Mouse (Mus musculus) limb, embryonic 14.5 days (tissue): ENCODE data around the gene Rasip1. TPM values are rescaled to one million over a fixed set of nuclear protein-coding genes. Genes with fewer than 3 reads are reported as not detected.
"Not testable (repeated sequence)": the region's sequence is repeated elsewhere in the genome, so short reads cannot be mapped to it uniquely, and the experiment has no call there.

ENCODE experiments used
- ATAC-seq: fragments of 200-750 bp; cut with Nextera tagmentation; 2 replicates; pipeline ENCODE4 v1.8.0; 2017; ENCODE audit warnings: low read depth, moderate number of reproducible peaks, moderate TSS enrichment; ENCODE audit not compliant: low FRiP score
- DNase-seq: peaks from one replicate; pipeline ENCODE4 v3.0.0-alpha.2; 2015; ENCODE audit warnings: low spot score
- H3K27ac ChIP-seq: fragments of 300-500 bp; sonication (generic); replicated peaks from 2 replicates; pipeline ENCODE4 v1.5.1; 2014; ENCODE audit warnings: low read depth, mild to moderate bottlenecking, low read length, moderate library complexity, mixed read lengths
- H3K27me3 ChIP-seq: fragments of 300-500 bp; sonication (generic); 2 replicates; pipeline ENCODE4 v1.6.1; 2014; ENCODE audit warnings: low read length, mixed read lengths; ENCODE audit not compliant: control insufficient read depth, insufficient read depth
- H3K36me3 ChIP-seq: fragments of 300-500 bp; sonication (generic); 2 replicates; pipeline ENCODE4 v1.6.1; 2014; ENCODE audit warnings: mild to moderate bottlenecking, low read length, moderate library complexity, mixed read lengths; ENCODE audit not compliant: control insufficient read depth, insufficient read depth
- H3K4me1 ChIP-seq: fragments of 300-500 bp; sonication (generic); 2 replicates; pipeline ENCODE4 v1.6.1; 2014; ENCODE audit warnings: antibody characterized with exemption, low read length, mixed read lengths; ENCODE audit not compliant: control insufficient read depth, insufficient read depth
- H3K4me2 ChIP-seq: fragments of 300-500 bp; sonication (generic); replicated peaks from 2 replicates; pipeline ENCODE4 v1.6.1; 2014; ENCODE audit warnings: low read depth, mild to moderate bottlenecking, low read length, moderate library complexity; ENCODE audit not compliant: severe bottlenecking
- H3K4me3 ChIP-seq: fragments of 300-500 bp; sonication (generic); replicated peaks from 2 replicates; pipeline ENCODE4 v1.5.1; 2014; ENCODE audit warnings: low read length
- H3K9ac ChIP-seq: fragments of 300-500 bp; sonication (generic); 2 replicates; pipeline ENCODE4 v1.6.1; 2014; ENCODE audit warnings: mild to moderate bottlenecking, low read depth, low read length, moderate library complexity; ENCODE audit not compliant: severe bottlenecking
- H3K9me3 ChIP-seq: fragments of 300-500 bp; sonication (generic); 2 replicates; pipeline ENCODE4 v1.6.1; 2016; ENCODE audit warnings: low read length; ENCODE audit not compliant: control insufficient read depth
- POLR2A ChIP-seq: fragments of 200-500 bp; IDR thresholded peaks from 2 replicates; pipeline ENCODE4 v1.8.0; 2012; ENCODE audit warnings: inconsistent platforms, mild to moderate bottlenecking, moderate library complexity, borderline replicate concordance; ENCODE audit not compliant: insufficient read depth, insufficient read length; ENCODE audit errors: extremely low read depth
- WGBS: fragments of 180-500 bp; shearing (Covaris S2); extraction: QIAGEN DNeasy Blood & Tissue Kit; methylation state at CpG from one replicate; pipeline ENCODE4 v1.1.7; 2014; 5-methylcytosine and 5-hydroxymethylcytosine counted together
- polyA plus RNA-seq, 2 experiments: library from polyadenylated mRNA; depleted of rRNA in 1 of 2; stranded (reverse) in 1 of 2; unstranded in 1 of 2; fragments of >200 nt; fragmentation: Nextera tagmentation in 1 of 2; extraction: Ambion mirVana in 1 of 2; gene quantifications; 2 replicates each; pipeline versions ENCODE4 v1.2.1 to v1.2.3; 2012 to 2014

Gene Rasip1
- polyA plus RNA-seq, 2 experiments, result 11.0 to 14.1 TPM

DNA sequence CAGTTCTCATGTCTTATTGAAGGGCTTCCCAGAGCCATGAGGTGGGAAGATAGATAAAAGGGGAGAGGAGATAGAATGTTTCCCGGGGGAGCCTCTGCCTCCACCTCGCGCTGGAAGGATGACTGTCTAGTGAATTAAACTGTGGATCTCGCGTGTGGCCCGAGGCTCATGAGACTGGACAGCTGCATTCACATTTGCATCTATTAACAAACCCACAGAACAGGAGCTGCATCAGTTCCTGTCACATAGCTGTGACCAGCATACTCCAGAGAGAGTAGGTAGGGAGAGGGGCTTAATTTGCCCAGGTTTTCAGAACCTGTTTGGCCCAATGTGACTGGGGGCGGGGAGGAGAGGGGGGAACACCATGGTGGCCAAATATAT, 18.3 kb downstream of the Rasip1 start:
- no peak for TF ChIP-seq POLR2A
- Histone ChIP-seq H3K4me3 (no peak overlapping the region), H3K9me3 (no peaks in the 10 kb centered on the region), H3K36me3 (no peaks in the 10 kb centered on the region), H3K9ac (no peak overlapping the region), H3K4me2 (no peak overlapping the region), H3K27me3 (no peaks in the 10 kb centered on the region), H3K27ac (no peak overlapping the region), H3K4me1 (peaks cover 28% of the 10 kb centered on the region)
- 81% methylated on average over 7 of the region's 7 CpGs for WGBS
- ATAC-seq (no peak), DNase-seq (no peak)

DNA sequence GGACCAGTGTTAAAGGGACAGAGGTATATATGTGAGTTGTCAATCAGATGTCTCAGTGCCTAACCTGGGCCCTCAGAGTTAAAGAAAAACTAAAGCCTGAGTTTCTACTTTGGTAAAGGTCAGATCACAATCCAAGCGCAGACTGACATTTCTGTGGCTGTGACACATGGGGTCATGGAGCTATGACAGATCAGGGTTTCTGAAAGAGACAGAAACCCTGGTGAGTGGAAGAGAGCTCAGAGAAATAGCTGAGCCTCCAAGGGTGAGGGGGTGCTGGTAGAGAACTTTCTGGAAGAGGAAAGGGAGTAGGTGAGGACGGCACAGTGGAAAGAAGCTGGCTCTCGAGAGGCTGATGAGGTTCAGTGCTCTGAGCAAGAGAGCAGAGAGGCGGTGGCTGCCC, 19.4 kb downstream of the Rasip1 start:
- no peak for DNase-seq
- 82% methylated on average over 4 of the region's 4 CpGs for WGBS
- Histone ChIP-seq H3K27ac (no peak overlapping the region), H3K4me1 (peaks cover 18% of the 10 kb centered on the region), H3K27me3 (no peaks in the 10 kb centered on the region), H3K9ac (no peak overlapping the region), H3K9me3 (no peaks in the 10 kb centered on the region), H3K36me3 (no peaks in the 10 kb centered on the region), H3K4me3 (no peak overlapping the region), H3K4me2 (no peak overlapping the region)
- TF ChIP-seq POLR2A, result no peak
- no peak for ATAC-seq

DNA sequence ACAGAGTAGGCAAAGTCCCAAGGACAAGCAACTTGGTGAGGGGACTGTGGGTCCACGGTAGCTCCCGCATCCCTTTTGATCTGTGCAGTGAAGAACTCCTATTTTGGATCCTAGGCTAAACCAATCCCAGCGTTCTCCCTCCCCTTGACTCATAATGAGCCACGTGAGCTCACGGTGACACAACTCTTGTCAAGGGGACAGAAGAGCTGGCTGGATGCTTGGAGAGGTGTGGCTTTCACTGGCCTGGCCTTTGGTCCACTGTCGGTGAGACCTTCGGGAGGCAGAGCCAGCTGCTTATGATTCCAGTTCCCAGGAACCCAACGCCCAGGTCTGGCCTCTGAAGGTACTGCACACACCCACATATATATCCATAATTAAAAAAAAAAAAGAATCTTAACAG, 22.1 kb downstream of the Rasip1 start:
- ATAC-seq (no peak), DNase-seq (no peak)
- Histone ChIP-seq H3K9me3 (no peaks in the 10 kb centered on the region), H3K27ac (no peak overlapping the region), H3K4me1 (0 out of 2 replicates have a peak, but pooled peaks cover 4% of the 10 kb centered on the region), H3K27me3 (no peaks in the 10 kb centered on the region), H3K36me3 (no peaks in the 10 kb centered on the region), H3K4me3 (no peak overlapping the region), H3K4me2 (no peak overlapping the region), H3K9ac (no peak overlapping the region)
- 76% methylated on average over 8 of the region's 8 CpGs for WGBS
- no peak for TF ChIP-seq POLR2A

DNA sequence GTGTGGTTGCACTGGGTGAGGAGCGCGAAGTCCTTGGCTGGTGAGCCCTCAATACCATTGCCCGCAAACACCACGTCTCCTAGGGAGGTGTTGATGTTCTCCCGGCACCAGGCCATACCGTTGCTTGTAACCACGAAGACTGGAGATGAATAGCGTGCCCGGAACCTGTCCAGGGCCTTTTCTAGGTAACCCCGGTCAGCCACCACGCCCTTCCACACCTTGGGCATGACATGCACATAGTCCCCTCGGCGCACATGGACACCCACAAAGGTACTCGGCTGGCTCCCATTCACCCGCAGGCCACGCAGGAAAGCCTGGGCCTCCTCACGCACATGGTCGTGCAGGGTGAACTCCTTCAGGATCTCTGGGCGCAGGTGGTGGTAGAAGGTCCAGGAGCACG, 23.2 kb downstream of the Rasip1 start:
- H3K9ac ChIP-seq, H3K9me3 ChIP-seq, H3K36me3 ChIP-seq, H3K4me3 ChIP-seq, H3K27me3 ChIP-seq, ATAC-seq, H3K4me2 ChIP-seq, DNase-seq, H3K4me1 ChIP-seq, H3K27ac ChIP-seq: not testable (repeated sequence)
- 93% methylated on average over 18 of the region's 20 CpGs for WGBS

DNA sequence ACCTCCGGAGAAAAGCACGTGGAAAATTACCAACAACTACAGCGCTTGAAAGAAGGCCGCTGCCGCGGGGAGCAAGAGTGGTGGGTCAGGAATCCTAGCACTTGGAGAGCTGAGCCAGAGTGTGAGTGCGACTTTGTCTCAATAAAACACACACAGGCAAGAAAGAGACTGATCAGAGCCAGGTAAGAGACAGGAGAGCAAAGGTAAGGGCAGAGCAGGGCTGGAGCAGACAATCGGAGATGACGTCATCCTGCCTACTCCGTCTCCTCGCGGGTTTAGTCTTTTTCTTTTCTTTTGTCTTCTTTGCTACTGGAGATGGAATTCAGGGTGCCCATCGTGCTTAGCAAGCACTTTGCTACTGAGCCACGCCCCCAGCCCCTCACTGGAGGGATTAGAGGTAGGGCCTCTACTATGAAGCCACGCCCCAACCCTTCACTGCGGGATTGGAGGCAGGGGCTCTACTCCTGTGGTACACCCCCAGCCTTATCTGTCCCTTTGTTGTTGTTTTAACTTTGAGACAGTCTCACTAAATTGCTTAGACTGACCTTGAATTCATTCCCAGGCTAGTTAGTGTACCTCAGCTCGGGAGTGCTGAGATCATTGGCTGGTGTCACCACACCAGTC, 27.2 kb downstream of the Rasip1 start:
- WGBS, result 36% methylated on average over 17 of the region's 17 CpGs
- peak; percentile 23; the same call in 1 of the 2 replicates for ATAC-seq
- H3K4me3 ChIP-seq, result no peak overlapping the region

More for the DNA sequence above, 27.2 kb downstream of the Rasip1 start:
- Histone ChIP-seq H3K27me3 (no peaks in the 10 kb centered on the region), H3K36me3 (no peaks in the 10 kb centered on the region), H3K27ac (no peak overlapping the region), H3K4me1 (no peaks in the 10 kb centered on the region), H3K9me3 (no peaks in the 10 kb centered on the region), H3K9ac (no peak overlapping the region), H3K4me2 (no peak overlapping the region; the same call in 1 of the 2 replicates)
- TF ChIP-seq POLR2A, result no peak
- DNase-seq, result peak; percentile 19
